In the genomic region with DNA sequence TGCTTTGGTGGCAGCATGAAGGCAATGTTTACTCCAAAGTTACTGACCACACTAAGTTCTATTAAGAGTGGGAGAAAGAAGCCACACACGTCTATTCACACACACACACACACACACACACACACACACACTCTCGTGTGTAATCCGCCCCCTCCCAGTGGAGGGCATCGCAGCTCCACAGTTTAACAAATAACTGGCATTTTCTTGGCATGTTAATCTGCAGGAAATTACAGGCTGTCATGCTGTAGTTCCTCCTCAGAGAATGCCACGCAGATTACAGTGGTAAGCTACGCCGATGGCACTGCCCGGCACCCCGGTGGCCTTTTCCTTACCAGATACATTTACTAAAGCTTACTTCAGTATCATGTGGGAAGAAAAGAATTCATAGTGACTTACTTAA, we compare ENCODE assay signal across 17 mouse cellular contexts. TPM values are rescaled to one million over a fixed set of nuclear protein-coding genes. Genes with fewer than 3 reads are reported as not detected.
DNase-seq lines count a peak whose midpoint lies in the region; ATAC-seq and TF ChIP-seq lines count a peak whose summit lies in the region.
"Had no signal": no experiment of that assay in that cellular context is flagged by ENCODE, and none has a peak within 500 bp of the region (broad histone marks: within the 10 kb centered on the region; RNA-seq: fewer than 3 reads in every experiment).

No protein-coding gene starts in this region.

- no peaks in the 10 kb centered on the region for H3K36me3 ChIP-seq in forebrain, embryonic 15.5 days
- no peaks in the 10 kb centered on the region for H3K36me3 ChIP-seq in forebrain, embryonic 11.5 days (ENCODE audit: control insufficient read depth, insufficient read depth, low read length)
- no peaks in the 10 kb centered on the region for H3K36me3 ChIP-seq in CH12.LX (replicated peaks in 1 of 2; ENCODE audit: control insufficient read depth in 1 of 2, insufficient read depth in 1 of 2, low read length in 1 of 2)
- H3K36me3 ChIP-seq in embryonic facial prominence, embryonic 15.5 days, result no peaks in the 10 kb centered on the region
- H3K36me3 ChIP-seq: limb, embryonic 10.5 days; midbrain, embryonic 12.5 days; neural tube, embryonic 15.5 days had no signal

- H3K4me1 ChIP-seq in forebrain, embryonic 15.5 days, result peaks cover 13% of the 10 kb centered on the region
- peaks cover 6% of the 10 kb centered on the region; the same call in 1 of the 2 replicates for H3K4me1 ChIP-seq in forebrain, embryonic 11.5 days (replicated peaks; ENCODE audit: control insufficient read depth, insufficient read depth, low read length)
- peaks cover 2 to 31% of the 10 kb centered on the region in 2 experiments; a peak in 3 of 4 replicates for H3K4me1 ChIP-seq in CH12.LX (ENCODE audit: control insufficient read depth in 1 of 2, insufficient read depth in 2 of 2)
- H3K4me1 ChIP-seq in embryonic facial prominence, embryonic 15.5 days, result peaks cover 1% of the 10 kb centered on the region

- TF ChIP-seq CTCF in CH12.LX (conservative IDR thresholded peaks at IDR 0.05 in 1 of 2, IDR thresholded peaks at IDR 0.05 in 1 of 2; ENCODE audit: low read depth in 2 of 2, low read length in 2 of 2), result peak in 1 of 2 experiments; percentile 43; a peak in 2 of 4 replicates

- WGBS in forebrain, embryonic 15.5 days, result 33% methylated on average over 9 of the region's 9 CpGs
- WGBS in forebrain, embryonic 11.5 days, result 85% methylated on average over 9 of the region's 9 CpGs
- 56% methylated on average over 9 of the region's 9 CpGs for WGBS in embryonic facial prominence, embryonic 15.5 days

- TF ChIP-seq EP300 in CH12.LX (IDR thresholded peaks at IDR 0.05; ENCODE audit: low read length), result no peak

- no peaks in the 10 kb centered on the region for H3K9me3 ChIP-seq in forebrain, embryonic 15.5 days
- H3K9me3 ChIP-seq in forebrain, embryonic 11.5 days (ENCODE audit: control insufficient read depth, low read length), result no peaks in the 10 kb centered on the region
- H3K9me3 ChIP-seq in CH12.LX (replicated peaks; ENCODE audit: low read length), result no peaks in the 10 kb centered on the region
- no peaks in the 10 kb centered on the region for H3K9me3 ChIP-seq in embryonic facial prominence, embryonic 15.5 days (replicated peaks)
- H3K9me3 ChIP-seq: limb, embryonic 10.5 days; midbrain, embryonic 12.5 days; neural tube, embryonic 15.5 days had no signal

- TF ChIP-seq POLR2A in CH12.LX (IDR thresholded peaks at IDR 0.05; ENCODE audit: low read depth, low read length), result no peak

- ATAC-seq in forebrain, embryonic 15.5 days (replicated peaks), result peak; percentile 37; the same call in 1 of the 2 replicates
- no peak for ATAC-seq in forebrain, embryonic 11.5 days (replicated peaks; ENCODE audit: low FRiP score)
- no peak; the same call in 1 of the 2 replicates for ATAC-seq in embryonic facial prominence, embryonic 15.5 days (ENCODE audit: insufficient number of reproducible peaks, low FRiP score, low TSS enrichment, low read depth)
- ATAC-seq in activated CD4-positive, CD25-positive, alpha-beta regulatory T cell, adult 4 months, result no peak
- ATAC-seq: intestine, embryonic 16.5 days had no signal

- no peak overlapping the region for H3K4me2 ChIP-seq in forebrain, embryonic 15.5 days (replicated peaks)
- no peak overlapping the region for H3K4me2 ChIP-seq in forebrain, embryonic 11.5 days (ENCODE audit: low read depth, low read length, severe bottlenecking)
- H3K4me2 ChIP-seq in CH12.LX (ENCODE audit: insufficient read depth, low read depth, poor library complexity, severe bottlenecking), result no peak overlapping the region
- H3K4me2 ChIP-seq in embryonic facial prominence, embryonic 15.5 days (replicated peaks), result no peak overlapping the region
- H3K4me2 ChIP-seq: midbrain, embryonic 12.5 days; neural tube, embryonic 15.5 days had no signal

- H3K9ac ChIP-seq in forebrain, embryonic 15.5 days (replicated peaks), result no peak overlapping the region
- no peak overlapping the region for H3K9ac ChIP-seq in forebrain, embryonic 11.5 days (ENCODE audit: low read length)
- H3K9ac ChIP-seq in CH12.LX (ENCODE audit: insufficient read depth, low read depth), result no peak overlapping the region
- no peak overlapping the region for H3K9ac ChIP-seq in embryonic facial prominence, embryonic 15.5 days
- H3K9ac ChIP-seq: midbrain, embryonic 12.5 days; neural tube, embryonic 15.5 days had no signal

- H3K4me3 ChIP-seq in forebrain, embryonic 15.5 days, result no peak overlapping the region
- no peak overlapping the region for H3K4me3 ChIP-seq in forebrain, embryonic 11.5 days (ENCODE audit: low read depth, low read length)
- H3K4me3 ChIP-seq in CH12.LX (replicated peaks in 1 of 3; ENCODE audit: low read depth in 2 of 3, low read length in 2 of 3, poor library complexity in 1 of 3), result no peak overlapping the region
- no peak overlapping the region for H3K4me3 ChIP-seq in embryonic facial prominence, embryonic 15.5 days (replicated peaks)
- H3K4me3 ChIP-seq: limb, embryonic 10.5 days; midbrain, embryonic 12.5 days; neural tube, embryonic 15.5 days had no signal

- TF ChIP-seq RAD21 in CH12.LX (IDR thresholded peaks at IDR 0.05; ENCODE audit: low read depth, low read length), result peak; percentile 27

- no peaks in the 10 kb centered on the region for H3K27me3 ChIP-seq in forebrain, embryonic 15.5 days
- H3K27me3 ChIP-seq in forebrain, embryonic 11.5 days (ENCODE audit: control insufficient read depth, insufficient read depth, low read length), result no peaks in the 10 kb centered on the region
- H3K27me3 ChIP-seq in CH12.LX (replicated peaks), result no peaks in the 10 kb centered on the region
- peaks cover 4% of the 10 kb centered on the region; the same call in 1 of the 2 replicates for H3K27me3 ChIP-seq in embryonic facial prominence, embryonic 15.5 days
- H3K27me3 ChIP-seq: neural tube, embryonic 15.5 days had no signal

- H3K27ac ChIP-seq in forebrain, embryonic 15.5 days (replicated peaks), result 0 out of 2 replicates have a peak overlapping the region, but pooled peaks have one; percentile 39
- no peak overlapping the region for H3K27ac ChIP-seq in forebrain, embryonic 11.5 days (ENCODE audit: low read depth, low read length)
- H3K27ac ChIP-seq in CH12.LX (ENCODE audit: insufficient read depth, low read depth), result no peak overlapping the region
- H3K27ac ChIP-seq in embryonic facial prominence, embryonic 15.5 days (replicated peaks), result peak overlapping the region; percentile 52; the same call in 1 of the 2 replicates
- H3K27ac ChIP-seq: limb, embryonic 10.5 days; midbrain, embryonic 12.5 days; neural tube, embryonic 15.5 days had no signal

- dilution Hi-C loops in CH12.LX (cut with MboI; ENCODE audit: extremely low pct_ligation_motif_present, extremely low pct_unique_long_range_greater_than_20kb, low sequenced_read_pairs), result no loop called here

- no peak for DNase-seq in forebrain, embryonic 11.5 days (ENCODE audit: low spot score)
- peak; percentile 27 for DNase-seq in kidney, postnatal 14 days
- DNase-seq in kidney, postnatal 10 days, result no peak
- DNase-seq in CH12.LX (ENCODE audit: extremely low read depth), result no peak
- no peak for DNase-seq in B cell, adult 2 months
- DNase-seq: adrenal gland, adult 2 months; cerebellum, adult 11 months; embryo, embryonic 11 days; right cerebral cortex, postnatal 4 days; thymus, postnatal 4 days had no signal

- in situ Hi-C loops in CH12.LX (cut with MboI; ENCODE audit: low pct_ligation_motif_present, low pct_unique_long_range_greater_than_20kb, low sequenced_read_pairs), result no loop called here

- no peaks in the 10 kb centered on the region for H3K79me2 ChIP-seq in CH12.LX (replicated peaks; ENCODE audit: control insufficient read depth, extremely low read depth, insufficient read depth, poor library complexity, severe bottlenecking)

TF ChIP-seq in CH12.LX, 34 proteins besides CTCF, POLR2A, EP300 and RAD21:
- TF ChIP-seq ELF1 (IDR thresholded peaks at IDR 0.05; ENCODE audit: low read depth, low read length) (no peak), SMC3 (IDR thresholded peaks at IDR 0.05; ENCODE audit: low read depth, low read length) (peak; percentile 29; the same call in 1 of the 2 replicates), ZNF384 (IDR thresholded peaks at IDR 0.05; ENCODE audit: low read depth, low read length) (no peak)

RNA-seq across cellular contexts. Expression of a gene that starts 17.5 kb away (rescaled TPM):
- 87.6 and 90.5 TPM in 2 replicates for polyA plus RNA-seq in forebrain, embryonic 15.5 days (2015; fragmentation: Nextera tagmentation; extraction: Ambion mirVana)
- polyA plus RNA-seq in forebrain, embryonic 11.5 days (2014; fragmentation: Nextera tagmentation; extraction: Ambion mirVana), result 82.5 and 85.6 TPM in 2 replicates
- total RNA-seq in CH12.LX (2012; rRNA removed) (23.0 and 24.6 TPM in 2 replicates), CH12.LX (2014; rRNA removed) (22.2 and 22.3 TPM in 2 replicates)
- 18.6 and 23.4 TPM in 2 replicates for polyA plus RNA-seq in CH12.LX (2012; ENCODE audit: insufficient read length, low read depth)
- 36.7 and 47.0 TPM in 2 replicates for polyA plus RNA-seq in embryonic facial prominence, embryonic 15.5 days (2015; fragmentation: Nextera tagmentation; extraction: Ambion mirVana)
- polyA plus RNA-seq in activated CD4-positive, CD25-positive, alpha-beta regulatory T cell, adult 4 months (2017; shearing (Covaris generic)), result 10 to 100 TPM in 1 of 2 experiments, 1 to 10 TPM in 1; 7.5 to 12.8 TPM

RNA-seq across cellular contexts. Expression of a gene that starts 49.2 kb away (rescaled TPM):
- 196 and 207 TPM in 2 replicates for polyA plus RNA-seq in forebrain, embryonic 15.5 days (2015; fragmentation: Nextera tagmentation; extraction: Ambion mirVana)
- 157 and 167 TPM in 2 replicates for polyA plus RNA-seq in forebrain, embryonic 11.5 days (2014; fragmentation: Nextera tagmentation; extraction: Ambion mirVana)
- total RNA-seq in CH12.LX (2012; rRNA removed) (85.2 and 126 TPM in 2 replicates), CH12.LX (2014; rRNA removed) (64.8 and 74.2 TPM in 2 replicates)
- polyA plus RNA-seq in CH12.LX (2012; ENCODE audit: insufficient read length, low read depth), result 439 and 608 TPM in 2 replicates
- polyA plus RNA-seq in embryonic facial prominence, embryonic 15.5 days (2015; fragmentation: Nextera tagmentation; extraction: Ambion mirVana), result 173 and 175 TPM in 2 replicates
- 100 to 1,000 TPM; 162 to 218 TPM for polyA plus RNA-seq in activated CD4-positive, CD25-positive, alpha-beta regulatory T cell, adult 4 months (2017; shearing (Covaris generic))

Comparison
In these comparisons a context has a peak if more than half of its experiments do, and no peak if none do; other contexts are left out.
1. H3K27ac ChIP-seq: peak in forebrain, embryonic 15.5 days (single experiment) and embryonic facial prominence, embryonic 15.5 days (single experiment); none in forebrain, embryonic 11.5 days (single experiment) and CH12.LX (single experiment).